Mouse (Mus musculus) ES-E14 (cell line): ENCODE measurements around the gene Phlda2. TPM values are rescaled to one million over a fixed set of nuclear protein-coding genes. Genes with fewer than 3 reads are reported as not detected.
"Not testable (repeated sequence)": the region's sequence is repeated elsewhere in the genome, so short reads cannot be mapped to it uniquely, and the experiment has no call there.

Experiments used
- DNase-seq: peaks from one replicate; pipeline ENCODE4 v3.0.0-alpha.2; 2013; ENCODE audit warnings: low read depth, low spot score
- H3K27ac ChIP-seq: 2 replicates; pipeline ENCODE4 v1.5.1; 2012; ENCODE audit warnings: low read depth, mild to moderate bottlenecking, low read length, moderate library complexity, mixed read lengths; ENCODE audit not compliant: poor library complexity, insufficient read depth, severe bottlenecking
- H3K36me3 ChIP-seq: 2 replicates; pipeline ENCODE4 v1.6.1; 2012; ENCODE audit warnings: mild to moderate bottlenecking, low read length, moderate library complexity, mixed read lengths; ENCODE audit not compliant: control insufficient read depth, poor library complexity, insufficient read depth, severe bottlenecking
- H3K4me1 ChIP-seq, 2 experiments: fragments of 150-350 bp in 1 of 2; sonication (generic) in 1 of 2; 2 replicates each; pipeline ENCODE4 v1.6.1; 2012; ENCODE audit warnings: low read length in 2 of 2, mild to moderate bottlenecking in 1 of 2, mixed read lengths in 1 of 2; ENCODE audit not compliant: control insufficient read depth in 2 of 2, insufficient read depth in 2 of 2, poor library complexity in 1 of 2
- H3K4me3 ChIP-seq, 2 experiments: fragments of 150-350 bp in 1 of 2; sonication (generic) in 1 of 2; 2 replicates each; pipeline ENCODE4 v1.5.1; 2012; ENCODE audit warnings: low read length in 2 of 2, low read depth in 1 of 2, mild to moderate bottlenecking in 1 of 2, mixed read lengths in 1 of 2; ENCODE audit not compliant: insufficient read depth in 1 of 2, poor library complexity in 1 of 2, severe bottlenecking in 1 of 2
- H3K9ac ChIP-seq: 2 replicates; pipeline ENCODE4 v1.6.1; 2012; ENCODE audit warnings: low read depth, mild to moderate bottlenecking, low read length, mixed read lengths; ENCODE audit not compliant: poor library complexity, insufficient read depth, severe bottlenecking
- H3K9me3 ChIP-seq: fragments of 150-350 bp; sonication (generic); 2 replicates; pipeline ENCODE4 v1.6.1; 2012; ENCODE audit warnings: low read depth, mild to moderate bottlenecking, low read length; ENCODE audit not compliant: control insufficient read depth, insufficient read depth
- CHD2 ChIP-seq: IDR thresholded peaks from 2 replicates; pipeline ENCODE4 v1.6.1; 2014; ENCODE audit warnings: mild to moderate bottlenecking, low read depth, low read length, inconsistent platforms
- HCFC1 ChIP-seq: IDR thresholded peaks from 2 replicates; pipeline ENCODE4 v1.6.1; 2012; ENCODE audit warnings: low read length, inconsistent platforms, borderline replicate concordance; ENCODE audit not compliant: insufficient read depth
- MAFK ChIP-seq: IDR thresholded peaks from 2 replicates; pipeline ENCODE4 v1.6.1; 2014; ENCODE audit warnings: mild to moderate bottlenecking, low read depth, low read length, inconsistent platforms; ENCODE audit not compliant: insufficient read depth
- ZC3H11A ChIP-seq: IDR thresholded peaks from 2 replicates; pipeline ENCODE4 v1.6.1; 2012; ENCODE audit warnings: low read depth, mild to moderate bottlenecking, inconsistent platforms, low read length, borderline replicate concordance
- ZNF384 ChIP-seq: IDR thresholded peaks from 2 replicates; pipeline ENCODE4 v1.6.1; 2012; ENCODE audit warnings: low read depth, low read length, inconsistent platforms
- in situ Hi-C, 2 experiments: fragments of 600-800 bp; cut with MboI; formaldehyde crosslinking; loops; one replicate each; pipeline ENCODE4 v1.15.1; 2025; ENCODE audit warnings: low sequenced_read_pairs in 2 of 2, inconsistent platforms in 1 of 2; ENCODE audit not compliant: unreplicated experiment in 2 of 2
- total RNA-seq: library from RNA; depleted of rRNA; stranded (reverse); fragments of 300-350 nt; gene quantifications from 2 replicates; pipeline ENCODE4 v1.2.3, GENCODE M21; 2012

Gene Phlda2
- total RNA-seq, 1 experiment = 113 TPM

GRCm38 (mm10) chr7:143546554-143546953, 43.6 kb upstream of the Phlda2 start:
- Histone ChIP-seq H3K9ac (no peak overlapping the region), H3K4me3 (no peak overlapping the region)
- no peak for TF ChIP-seq ZNF384
- TF ChIP-seq ZC3H11A = no peak
- TF ChIP-seq HCFC1 = no peak
- TF ChIP-seq MAFK = no peak
- TF ChIP-seq CHD2 = no peak

GRCm38 (mm10) chr7:143544368-143544767, 41.4 kb upstream of the Phlda2 start:
- peaks cover 0 to 6% of the 10 kb centered on the region in 2 experiments for H3K4me1 ChIP-seq
- peaks cover 1% of the 10 kb centered on the region; the same call in 1 of the 2 replicates for H3K36me3 ChIP-seq
- peak; percentile 47 for DNase-seq
- in situ Hi-C loops = no loop called here
- no peak overlapping the region for H3K27ac ChIP-seq
- TF ChIP-seq ZNF384 (no peak), ZC3H11A (no peak), HCFC1 (no peak), CHD2 (no peak), MAFK (no peak)
- no peak overlapping the region for H3K4me3 ChIP-seq
- H3K9me3 ChIP-seq = no peaks in the 10 kb centered on the region
- no peak overlapping the region for H3K9ac ChIP-seq

More at GRCm38 (mm10) chr7:143546554-143546953, 43.6 kb upstream of the Phlda2 start:
- peaks cover 0 to 5% of the 10 kb centered on the region in 2 experiments for H3K4me1 ChIP-seq
- no peak overlapping the region for H3K27ac ChIP-seq
- DNase-seq = no peak
- H3K9me3 ChIP-seq = no peaks in the 10 kb centered on the region
- in situ Hi-C loops = no loop called here
- no peaks in the 10 kb centered on the region for H3K36me3 ChIP-seq

GRCm38 (mm10) chr7:143538671-143539070, 35.7 kb upstream of the Phlda2 start:
- no peak overlapping the region for H3K4me3 ChIP-seq
- TF ChIP-seq ZC3H11A (no peak), MAFK (no peak), ZNF384 (no peak), HCFC1 (no peak), CHD2 (no peak)
- H3K9me3 ChIP-seq = no peaks in the 10 kb centered on the region
- H3K36me3 ChIP-seq = peaks cover 29% of the 10 kb centered on the region
- no peak overlapping the region for H3K9ac ChIP-seq
- H3K4me1 ChIP-seq = peaks cover 0 to 3% of the 10 kb centered on the region in 2 experiments; a peak in 1 of 4 replicates
- no peak overlapping the region for H3K27ac ChIP-seq
- DNase-seq = no peak
- in situ Hi-C loops = no loop called here

GRCm38 (mm10) chr7:143538229-143538628, 35.3 kb upstream of the Phlda2 start:
- H3K27ac ChIP-seq, H3K4me3 ChIP-seq, H3K9ac ChIP-seq, in situ Hi-C loops, H3K9me3 ChIP-seq, H3K4me1 ChIP-seq, DNase-seq: not testable (repeated sequence)
- H3K36me3 ChIP-seq = peaks cover 33% of the 10 kb centered on the region

- H3K9ac ChIP-seq = no peak overlapping the region
- H3K36me3 ChIP-seq = peaks cover 43% of the 10 kb centered on the region
- no peak overlapping the region for H3K27ac ChIP-seq
- TF ChIP-seq ZNF384 (no peak), MAFK (no peak), CHD2 (no peak), ZC3H11A (no peak), HCFC1 (no peak)
- DNase-seq = no peak
- H3K9me3 ChIP-seq = no peaks in the 10 kb centered on the region
- in situ Hi-C loops = no loop called here
- H3K4me1 ChIP-seq = peaks cover 0 to 2% of the 10 kb centered on the region in 2 experiments; a peak in 1 of 4 replicates
- H3K4me3 ChIP-seq = no peak overlapping the region
These were observed 33.3 kb upstream of the Phlda2 start for GRCm38 (mm10) chr7:143536251-143536650.
